Mouse (Mus musculus) hindbrain, embryonic 15.5 days (tissue): ENCODE results near the gene Rmi2. TPM values are rescaled to one million over a fixed set of nuclear protein-coding genes. Genes with fewer than 3 reads are reported as not detected.
"Not testable (repeated sequence)": the region's sequence is repeated elsewhere in the genome, so short reads cannot be mapped to it uniquely, and the experiment has no call there.

Source experiments
- ATAC-seq: fragments of 200-750 bp; cut with Nextera tagmentation; 2 replicates; pipeline ENCODE4 v1.8.0; 2017; ENCODE audit warnings: low read depth, moderate number of reproducible peaks, moderate TSS enrichment; ENCODE audit not compliant: low FRiP score
- H3K27ac ChIP-seq: fragments of 300-500 bp; sonication (generic); replicated peaks from 2 replicates; pipeline ENCODE4 v1.5.1; 2015; ENCODE audit warnings: mild to moderate bottlenecking, inconsistent platforms
- H3K27me3 ChIP-seq: fragments of 300-500 bp; sonication (generic); 2 replicates; pipeline ENCODE4 v1.6.1; 2015; ENCODE audit warnings: control low read depth, inconsistent platforms
- H3K36me3 ChIP-seq: fragments of 300-500 bp; sonication (generic); 2 replicates; pipeline ENCODE4 v1.6.1; 2015; ENCODE audit warnings: control low read depth, inconsistent platforms
- H3K4me1 ChIP-seq: fragments of 300-500 bp; sonication (generic); replicated peaks from 2 replicates; pipeline ENCODE4 v1.6.1; 2015; ENCODE audit warnings: control low read depth, inconsistent platforms
- H3K4me2 ChIP-seq: fragments of 300-500 bp; sonication (generic); 2 replicates; pipeline ENCODE4 v1.6.1; 2015; ENCODE audit warnings: moderate library complexity, mild to moderate bottlenecking, inconsistent platforms
- H3K4me3 ChIP-seq: fragments of 300-500 bp; sonication (generic); 2 replicates; pipeline ENCODE4 v1.5.1; 2015; ENCODE audit warnings: mild to moderate bottlenecking, inconsistent platforms
- H3K9ac ChIP-seq: fragments of 300-500 bp; sonication (generic); 2 replicates; pipeline ENCODE4 v1.6.1; 2015; ENCODE audit warnings: inconsistent platforms
- H3K9me3 ChIP-seq: fragments of 300-500 bp; sonication (generic); 2 replicates; pipeline ENCODE4 v1.6.1; 2016; ENCODE audit warnings: control low read depth, inconsistent platforms
- whole genome bisulfite sequencing: fragments of 180-500 bp; shearing (Covaris S2); methylation state at CpG from one replicate; pipeline ENCODE4 v1.1.7; 2015; 5-methylcytosine and 5-hydroxymethylcytosine counted together
- polyA plus RNA-seq: library from polyadenylated mRNA; unstranded; fragments of >200 nt; fragmentation: Nextera tagmentation; extraction: Ambion mirVana; gene quantifications from 2 replicates; pipeline ENCODE4 v1.2.1, GENCODE M21; 2015

Gene Rmi2
- polyA plus RNA-seq, result 0.74 and 0.81 TPM in 2 replicates

DNA sequence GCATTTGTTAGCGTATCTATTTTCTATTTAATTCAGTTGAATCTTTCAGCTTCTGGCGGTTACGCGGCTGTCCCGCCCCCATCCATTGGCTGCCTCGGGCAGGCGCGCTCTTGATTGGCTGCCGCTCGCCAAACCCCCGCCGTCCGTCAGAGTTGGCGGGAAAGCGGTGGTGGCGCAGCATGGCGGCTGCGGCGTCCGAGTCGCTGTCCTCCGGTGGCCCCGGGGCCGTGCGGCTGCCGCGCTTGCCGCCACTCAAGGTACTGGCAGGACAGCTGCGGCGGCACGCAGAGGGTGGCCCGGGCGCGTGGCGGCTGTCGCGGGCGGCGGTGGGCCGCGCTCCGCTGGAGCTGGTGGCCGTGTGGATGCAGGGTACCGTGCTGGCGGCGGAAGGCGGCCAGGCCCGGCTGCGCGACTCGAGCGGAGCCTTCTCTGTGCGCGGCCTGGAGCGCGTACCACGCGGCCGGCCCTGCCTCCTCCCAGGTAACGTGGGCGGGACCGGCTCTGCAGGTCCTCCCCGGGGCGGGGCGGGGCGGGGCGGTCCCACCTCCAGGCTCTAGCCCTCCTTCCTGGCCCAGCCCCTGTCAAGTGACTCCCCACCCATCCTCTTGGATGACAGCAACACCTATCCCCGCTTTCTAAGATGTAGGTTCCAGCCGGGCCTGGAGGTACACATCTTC, at the start of gene Rmi2:
Rmi2 (plus strand) TSS at position 149 of the 677 bp plus-strand sequence.
- H3K9me3 ChIP-seq, result no peaks in the 10 kb centered on the region
- peak within 1 kb of the TSS; percentile 99 for H3K4me2 ChIP-seq
- peaks cover 8% of the 10 kb centered on the region; the same call in 1 of the 2 replicates for H3K27me3 ChIP-seq
- no peak within 1 kb of the TSS for H3K27ac ChIP-seq
- peak within 1 kb of the TSS; percentile 83 for H3K4me3 ChIP-seq
- peak; percentile 93 for ATAC-seq
- H3K36me3 ChIP-seq, result no peaks in the 10 kb centered on the region
- H3K4me1 ChIP-seq, result peaks cover 12% of the 10 kb centered on the region
- H3K9ac ChIP-seq, result peak within 1 kb of the TSS; percentile 60
- under 1% methylated on average over 54 of the region's 69 CpGs for WGBS

DNA sequence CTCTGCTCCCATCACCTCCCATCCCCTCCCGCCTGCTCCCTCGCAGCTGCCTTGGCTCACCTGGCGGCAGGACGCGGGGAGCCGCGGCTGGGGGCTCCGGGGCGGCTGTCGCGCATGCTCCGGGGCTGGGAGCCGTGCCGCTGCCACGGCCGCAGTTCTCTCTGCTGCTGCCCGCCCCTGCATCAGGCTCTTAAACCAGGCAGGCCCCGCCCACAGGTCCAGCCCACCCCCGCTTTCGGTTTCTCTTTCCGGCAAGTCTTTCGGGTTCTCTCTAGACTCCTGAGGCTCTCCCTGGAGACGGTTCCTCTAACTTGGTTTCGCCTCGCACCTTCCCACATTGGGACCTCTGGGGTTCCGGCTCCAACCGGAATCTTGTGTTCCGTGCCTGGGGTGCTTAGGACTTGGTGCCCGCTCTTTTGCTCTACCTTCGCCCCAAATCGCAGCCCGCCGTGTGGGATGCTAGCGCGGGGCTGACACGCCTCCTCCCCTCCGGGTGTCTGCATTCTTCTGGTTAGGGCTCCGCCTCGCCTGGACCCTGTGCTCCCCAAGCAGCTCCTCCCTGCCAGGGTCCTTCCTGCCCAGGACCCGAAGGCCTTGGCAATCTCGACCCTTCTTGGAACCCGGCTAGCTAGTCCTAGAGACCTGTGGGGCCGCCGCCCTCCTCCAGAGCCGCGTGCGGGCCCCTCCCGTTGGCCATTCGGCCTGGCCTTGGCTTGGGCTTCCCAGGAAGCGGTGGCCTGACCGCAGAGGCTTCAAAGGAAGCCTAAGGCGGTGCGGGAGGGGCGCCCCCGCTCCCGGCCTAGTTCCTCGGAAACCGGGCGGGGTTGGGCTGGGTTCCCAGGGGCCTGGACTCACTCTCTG, 49.3 kb upstream of the Rmi2 start, which contains the start of gene Socs1:
Socs1 (minus strand) TSS at position 166 of the 861 bp plus-strand sequence.
- H3K27me3 ChIP-seq, result no peaks in the 10 kb centered on the region
- peak; percentile 88 for ATAC-seq
- H3K9me3 ChIP-seq, result no peaks in the 10 kb centered on the region
- H3K9ac ChIP-seq, result peak within 1 kb of the TSS; percentile 51
- H3K4me1 ChIP-seq, result peaks cover 28% of the 10 kb centered on the region
- peak within 1 kb of the TSS; percentile 70 for H3K4me3 ChIP-seq
- under 1% methylated on average over 59 of the region's 59 CpGs for WGBS
- peak within 1 kb of the TSS; percentile 90 for H3K4me2 ChIP-seq
- no peaks in the 10 kb centered on the region for H3K36me3 ChIP-seq
- peak within 1 kb of the TSS; percentile 95 for H3K27ac ChIP-seq

DNA sequence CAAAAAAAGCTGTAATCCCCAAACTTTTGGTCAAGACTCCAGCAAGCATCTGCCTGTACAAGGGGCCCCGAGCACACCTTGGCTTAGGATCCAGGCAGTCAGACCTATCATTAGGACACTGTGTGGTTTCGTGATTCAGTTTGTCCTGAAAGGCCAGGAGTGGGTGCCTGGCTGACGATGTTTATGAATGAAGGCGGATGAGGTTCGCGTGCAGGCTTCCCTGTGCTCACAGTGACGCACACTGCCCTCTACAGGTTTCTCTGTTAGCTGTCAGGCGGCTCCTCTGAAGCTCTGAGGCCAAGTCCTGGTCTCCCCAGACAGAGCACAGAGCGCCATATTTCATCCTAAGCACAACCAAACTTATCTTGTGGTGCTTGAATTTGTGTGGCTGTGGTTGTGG, 48.6 kb upstream of the Rmi2 start:
- WGBS, result 1% methylated on average over 9 of the region's 9 CpGs
- ATAC-seq, result peak; percentile 32
- H3K27me3 ChIP-seq, result no peaks in the 10 kb centered on the region

DNA sequence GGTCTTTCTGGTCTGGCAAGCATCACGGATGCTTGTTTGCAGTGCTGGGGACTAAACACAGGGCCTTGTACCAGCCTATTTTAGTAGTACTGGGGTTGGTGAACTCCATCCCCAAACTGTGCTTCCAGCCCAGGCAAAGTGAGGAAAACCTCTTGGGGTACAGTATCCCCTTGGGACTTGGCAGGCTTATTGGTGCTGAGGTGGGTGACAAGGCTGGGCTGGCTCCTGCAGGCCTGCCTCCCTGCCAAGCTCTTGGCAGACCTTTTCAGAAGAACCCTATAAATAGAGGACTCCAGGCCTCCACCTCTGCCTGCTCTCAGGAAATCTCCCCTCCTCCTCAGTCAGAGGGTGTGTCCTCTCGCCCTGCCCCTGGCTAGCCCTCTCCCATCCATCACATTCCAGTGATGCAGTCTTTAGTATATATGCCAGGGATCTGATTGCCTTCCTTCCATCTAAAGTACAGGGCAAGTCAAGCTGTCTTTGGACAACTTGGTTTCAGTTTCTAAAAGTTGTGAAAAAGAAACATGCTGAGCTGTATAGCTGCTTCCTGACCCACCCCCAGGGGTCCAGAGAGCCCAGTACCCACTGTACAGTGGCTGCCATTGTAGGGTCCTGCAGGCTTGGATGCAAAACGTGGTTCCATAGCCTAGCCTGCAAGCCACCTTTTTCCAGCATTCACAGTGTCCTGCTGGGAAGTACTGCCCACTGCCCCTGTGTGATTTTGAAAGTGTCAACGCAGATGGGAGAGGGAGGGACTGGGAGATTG, 47.9 kb upstream of the Rmi2 start:
- Histone ChIP-seq H3K27me3 (no peaks in the 10 kb centered on the region), H3K27ac (0 out of 2 replicates have a peak overlapping the region, but pooled peaks have one; percentile 7), H3K9me3 (no peaks in the 10 kb centered on the region), H3K4me2 (peak overlapping the region; percentile 90; the same call in 1 of the 2 replicates), H3K4me1 (peaks cover 28% of the 10 kb centered on the region), H3K9ac (no peak overlapping the region), H3K36me3 (no peaks in the 10 kb centered on the region), H3K4me3 (no peak overlapping the region)
- WGBS, result 61% methylated on average over 4 of the region's 4 CpGs
- no peak for ATAC-seq

More for the DNA sequence above, 48.6 kb upstream of the Rmi2 start:
- peak overlapping the region; percentile 95 for H3K27ac ChIP-seq
- peaks cover 28% of the 10 kb centered on the region for H3K4me1 ChIP-seq
- H3K36me3 ChIP-seq, result no peaks in the 10 kb centered on the region
- peak overlapping the region; percentile 70 for H3K4me3 ChIP-seq
- H3K4me2 ChIP-seq, result peak overlapping the region; percentile 90
- H3K9ac ChIP-seq, result peak overlapping the region; percentile 51
- no peaks in the 10 kb centered on the region for H3K9me3 ChIP-seq

DNA sequence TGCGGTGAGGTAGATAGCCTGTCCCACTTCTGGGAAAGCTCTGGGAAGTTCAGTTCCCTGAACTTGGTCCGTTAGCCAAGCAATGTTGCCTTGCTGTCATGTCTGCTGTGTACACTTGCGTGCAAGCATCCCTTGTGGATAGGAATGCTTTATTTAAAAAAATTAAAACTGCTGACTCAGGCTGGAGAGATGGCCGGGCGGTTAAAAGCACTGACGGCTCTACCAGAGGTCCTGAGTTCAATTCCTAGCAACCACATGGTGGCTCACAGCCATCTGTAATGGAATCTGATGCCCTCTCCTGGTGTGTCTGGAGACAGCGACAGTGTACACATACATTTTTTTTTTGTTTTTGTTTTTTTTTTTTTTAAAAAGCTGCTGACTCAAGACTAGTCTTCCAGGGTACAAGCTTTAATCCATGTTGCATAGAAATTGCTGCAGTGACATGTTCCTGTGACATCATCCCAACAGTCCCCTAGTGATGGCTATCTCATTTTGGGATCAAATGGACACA, 47.3 kb upstream of the Rmi2 start:
- Histone ChIP-seq H3K4me3 (no peak overlapping the region), H3K27me3 (no peaks in the 10 kb centered on the region), H3K27ac (no peak overlapping the region), H3K4me1 (peaks cover 24% of the 10 kb centered on the region), H3K4me2 (no peak overlapping the region), H3K9ac (no peak overlapping the region), H3K9me3 (no peaks in the 10 kb centered on the region), H3K36me3 (no peaks in the 10 kb centered on the region)
- WGBS, result 78% methylated on average over 7 of the region's 7 CpGs
- no peak for ATAC-seq

DNA sequence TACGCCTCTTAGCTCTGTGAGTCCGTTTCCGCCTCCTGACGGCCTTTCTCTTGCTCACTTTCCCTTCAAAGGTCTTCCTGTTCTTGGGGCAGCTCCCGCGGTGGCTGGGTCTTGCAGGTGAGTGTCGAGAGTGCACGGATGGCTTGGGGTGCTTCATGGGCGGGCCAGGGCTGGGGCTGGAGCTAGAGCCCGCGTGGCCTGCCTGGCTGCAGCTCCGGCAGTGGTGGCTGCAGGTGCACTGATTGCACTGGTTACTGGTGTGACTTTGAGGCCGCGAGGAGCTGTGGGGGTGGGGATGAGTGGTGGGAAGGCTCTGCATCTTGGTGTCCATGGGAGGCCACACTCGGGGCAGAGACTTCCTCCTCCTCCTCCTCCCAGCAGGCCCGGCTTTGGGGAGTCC, 46.6 kb upstream of the Rmi2 start, which contains the start of gene Tnp2:
Tnp2 (minus strand) TSS at position 390 of the 400 bp plus-strand sequence.
- H3K4me2 ChIP-seq, result no peak within 1 kb of the TSS
- WGBS, result 58% methylated on average over 16 of the region's 16 CpGs
- H3K4me3 ChIP-seq, result no peak within 1 kb of the TSS
- H3K27me3 ChIP-seq, result no peaks in the 10 kb centered on the region
- H3K36me3 ChIP-seq, result no peaks in the 10 kb centered on the region
- H3K27ac ChIP-seq, result no peak within 1 kb of the TSS
- H3K9ac ChIP-seq, result no peak within 1 kb of the TSS
- ATAC-seq, result no peak
- H3K9me3 ChIP-seq, result no peaks in the 10 kb centered on the region
- peaks cover 18% of the 10 kb centered on the region for H3K4me1 ChIP-seq

DNA sequence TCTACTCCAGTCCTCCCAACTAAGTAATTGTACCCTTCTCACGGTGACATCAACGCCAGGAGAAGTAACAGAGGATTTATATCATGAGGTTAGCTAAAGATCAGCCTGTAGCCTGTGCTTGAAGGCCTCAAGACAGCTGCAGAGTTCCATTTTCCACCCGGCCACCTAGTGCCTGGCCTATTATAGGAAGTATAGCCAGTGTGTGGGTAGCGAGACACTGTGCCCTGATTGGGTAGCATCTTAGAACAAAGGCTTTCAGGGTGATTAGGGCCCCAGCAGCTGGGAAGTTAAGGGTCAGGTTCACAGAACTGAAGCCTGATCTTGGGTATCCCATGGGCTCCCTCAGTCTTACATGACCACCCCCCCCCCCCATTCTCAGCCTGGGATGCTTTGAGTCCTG, 46.0 kb upstream of the Rmi2 start:
- H3K9me3 ChIP-seq, result no peaks in the 10 kb centered on the region
- H3K27me3 ChIP-seq, result no peaks in the 10 kb centered on the region
- H3K27ac ChIP-seq, result no peak overlapping the region
- WGBS, result 68% methylated on average over 4 of the region's 4 CpGs
- no peak for ATAC-seq
- H3K9ac ChIP-seq, result no peak overlapping the region
- H3K4me1 ChIP-seq, result peaks cover 14% of the 10 kb centered on the region
- no peak overlapping the region for H3K4me2 ChIP-seq
- H3K36me3 ChIP-seq, result no peaks in the 10 kb centered on the region
- no peak overlapping the region for H3K4me3 ChIP-seq

DNA sequence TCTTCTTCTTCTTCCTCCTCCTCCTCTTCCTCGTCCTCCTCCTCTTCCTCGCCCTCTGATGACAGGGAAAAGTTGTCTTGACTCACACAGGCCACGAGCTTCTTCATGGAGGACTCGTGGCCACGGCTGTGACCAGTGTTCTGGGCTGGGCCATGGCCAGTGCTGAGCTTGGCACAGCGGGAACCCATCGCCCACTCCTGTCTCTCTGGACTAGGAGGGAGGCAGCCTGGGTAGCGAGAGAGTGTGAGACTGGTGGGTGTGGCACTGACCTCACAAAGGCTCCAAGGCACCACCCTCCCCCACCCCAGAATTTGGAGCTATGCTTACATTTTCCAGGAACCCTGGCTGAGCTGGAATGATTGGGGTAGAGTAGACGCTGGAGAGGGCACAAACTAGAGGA, 44.2 kb upstream of the Rmi2 start, which contains the start of gene Prm3:
Prm3 (minus strand) TSS at position 213 of the 400 bp plus-strand sequence.
- Histone ChIP-seq H3K27ac (no peak within 1 kb of the TSS), H3K27me3 (0 out of 2 replicates have a peak, but pooled peaks cover 2% of the 10 kb centered on the region), H3K4me1 (peaks cover 6% of the 10 kb centered on the region), H3K9me3 (no peaks in the 10 kb centered on the region), H3K36me3 (no peaks in the 10 kb centered on the region), H3K4me3 (no peak within 1 kb of the TSS), H3K4me2 (no peak within 1 kb of the TSS), H3K9ac (no peak within 1 kb of the TSS)
- ATAC-seq, result no peak
- 74% methylated on average over 9 of the region's 9 CpGs for WGBS

DNA sequence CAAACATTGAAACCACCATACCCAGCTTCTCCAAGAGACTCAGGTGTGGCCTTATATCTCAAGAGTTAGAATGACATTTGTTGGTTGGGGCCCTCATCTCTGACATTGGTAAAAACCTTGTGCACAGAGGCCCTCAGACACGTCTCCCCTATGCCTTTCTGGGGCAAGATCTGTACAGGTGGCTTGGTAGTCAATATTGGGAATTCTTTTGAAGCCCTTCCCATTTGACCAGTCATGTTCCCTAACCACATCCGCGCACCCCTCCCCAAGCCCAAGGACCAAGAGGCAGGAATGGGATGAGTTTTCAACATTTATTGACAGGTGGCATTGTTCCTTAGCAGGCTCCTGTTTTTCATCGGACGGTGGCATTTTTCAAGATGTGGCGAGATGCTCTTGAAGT, 38.8 kb upstream of the Rmi2 start, which contains the start of gene Prm2:
Prm2 (minus strand) TSS at position 101 of the 400 bp plus-strand sequence.
- no peak for ATAC-seq
- Histone ChIP-seq H3K27ac (no peak within 1 kb of the TSS), H3K4me2 (no peak within 1 kb of the TSS), H3K36me3 (no peaks in the 10 kb centered on the region), H3K4me3 (no peak within 1 kb of the TSS), H3K9ac (no peak within 1 kb of the TSS), H3K27me3 (0 out of 2 replicates have a peak, but pooled peaks cover 5% of the 10 kb centered on the region), H3K4me1 (no peaks in the 10 kb centered on the region), H3K9me3 (no peaks in the 10 kb centered on the region)
- WGBS, result 78% methylated on average over 6 of the region's 6 CpGs

DNA sequence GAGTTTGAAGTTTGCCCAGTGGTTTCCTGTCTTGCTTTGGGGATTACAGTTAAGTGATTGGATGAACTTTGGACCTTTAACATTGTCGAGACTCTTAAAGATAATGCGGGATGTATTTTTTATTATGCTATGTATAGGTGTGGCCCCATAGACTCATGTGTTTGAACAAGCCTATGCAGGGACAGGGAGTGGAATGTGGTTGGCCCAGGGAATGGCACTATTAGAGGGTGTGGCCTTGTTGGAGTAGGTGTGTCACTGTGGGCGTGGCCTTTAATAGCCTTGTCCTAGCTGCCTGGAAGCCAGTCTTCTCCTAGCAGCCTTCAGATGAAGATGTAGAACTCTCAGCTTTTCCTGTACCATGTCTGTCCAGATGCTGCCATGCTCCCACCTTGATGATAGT, 32.4 kb upstream of the Rmi2 start:
- not testable (repeated sequence) for H3K36me3 ChIP-seq, H3K4me3 ChIP-seq, ATAC-seq, H3K4me1 ChIP-seq, H3K27ac ChIP-seq, H3K9ac ChIP-seq, H3K4me2 ChIP-seq, H3K9me3 ChIP-seq, H3K27me3 ChIP-seq
- 94% methylated on average over 3 of the region's 3 CpGs for WGBS

DNA sequence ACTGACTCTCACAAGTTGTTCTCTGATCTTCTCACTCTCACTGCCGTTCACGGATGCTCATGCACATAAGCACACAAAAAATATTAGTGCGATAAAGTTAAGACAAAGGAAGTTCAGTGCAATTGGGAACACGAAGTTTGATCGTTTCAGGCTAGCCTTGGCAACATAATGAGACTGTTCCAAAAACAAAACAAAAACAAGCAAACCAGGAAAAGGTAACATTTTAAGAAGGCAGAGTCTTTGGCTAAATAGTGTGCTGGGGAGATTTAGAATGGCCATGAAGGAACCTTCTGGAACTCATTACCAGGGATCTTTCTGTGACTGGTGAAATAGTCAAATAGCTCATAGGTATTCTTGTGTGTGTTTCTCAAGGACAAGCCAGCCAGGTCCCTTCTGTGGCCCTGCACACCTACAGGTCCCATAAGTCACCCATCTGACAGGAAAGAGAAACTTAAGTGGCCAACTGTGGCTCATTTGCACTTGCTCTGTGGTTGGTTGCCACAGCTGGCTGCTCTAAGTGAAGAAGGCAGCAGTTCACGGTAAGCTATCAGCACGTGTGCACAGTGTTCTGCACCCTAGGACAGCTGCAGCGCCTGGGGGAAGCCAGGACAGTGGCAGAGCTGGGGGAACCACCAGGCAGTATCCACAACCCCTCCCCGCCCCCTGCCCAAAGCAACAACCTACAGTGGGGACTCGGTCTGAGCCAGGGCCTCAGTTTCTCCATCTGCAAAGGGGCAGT, 28.9 kb upstream of the Rmi2 start, which contains the start of gene Prm1:
Prm1 (minus strand) TSS at position 51 of the 739 bp plus-strand sequence.
- no peak within 1 kb of the TSS for H3K9ac ChIP-seq
- no peaks in the 10 kb centered on the region for H3K9me3 ChIP-seq
- ATAC-seq, result no peak
- H3K4me2 ChIP-seq, result no peak within 1 kb of the TSS
- H3K27ac ChIP-seq, result no peak within 1 kb of the TSS
- H3K4me3 ChIP-seq, result no peak within 1 kb of the TSS
- H3K27me3 ChIP-seq, result no peaks in the 10 kb centered on the region
- WGBS, result 80% methylated on average over 10 of the region's 10 CpGs
- no peaks in the 10 kb centered on the region for H3K4me1 ChIP-seq
- H3K36me3 ChIP-seq, result no peaks in the 10 kb centered on the region
